Mouse (Mus musculus) heart, embryonic 16.5 days (tissue): ENCODE results near the gene Ostm1. TPM values are rescaled to one million over a fixed set of nuclear protein-coding genes. Genes with fewer than 3 reads are reported as not detected.

Experiments
- ATAC-seq: fragments of 200-750 bp; cut with Nextera tagmentation; replicated peaks from 2 replicates; pipeline ENCODE4 v1.8.0; 2017; ENCODE audit warnings: moderate number of reproducible peaks; ENCODE audit not compliant: insufficient read depth, low FRiP score; ENCODE audit errors: extremely low read depth
- H3K27ac ChIP-seq: fragments of 300-500 bp; sonication (generic); 2 replicates; pipeline ENCODE4 v1.5.1; 2014; ENCODE audit warnings: mild to moderate bottlenecking, low read length, control low read depth, moderate library complexity
- H3K27me3 ChIP-seq: fragments of 300-500 bp; sonication (generic); 2 replicates; pipeline ENCODE4 v1.6.1; 2014; ENCODE audit warnings: low read length, mixed read lengths; ENCODE audit not compliant: control insufficient read depth, insufficient read depth
- H3K36me3 ChIP-seq: fragments of 300-500 bp; sonication (generic); 2 replicates; pipeline ENCODE4 v1.6.1; 2014; ENCODE audit not compliant: control insufficient read depth, insufficient read depth
- H3K4me1 ChIP-seq: fragments of 300-500 bp; sonication (generic); 2 replicates; pipeline ENCODE4 v1.6.1; 2014; ENCODE audit warnings: low read length, mixed read lengths; ENCODE audit not compliant: control insufficient read depth, insufficient read depth
- H3K4me2 ChIP-seq: fragments of 300-500 bp; sonication (generic); 2 replicates; pipeline ENCODE4 v1.6.1; 2014; ENCODE audit warnings: low read depth, mild to moderate bottlenecking, control low read depth, low read length
- H3K4me3 ChIP-seq: fragments of 300-500 bp; sonication (generic); 2 replicates; pipeline ENCODE4 v1.5.1; 2014; ENCODE audit warnings: mild to moderate bottlenecking, control low read depth, low read length
- H3K9ac ChIP-seq: fragments of 300-500 bp; sonication (generic); 2 replicates; pipeline ENCODE4 v1.6.1; 2014; ENCODE audit warnings: low read length, control low read depth
- H3K9me3 ChIP-seq: fragments of 300-500 bp; sonication (generic); replicated peaks from 2 replicates; pipeline ENCODE4 v1.6.1; 2016; ENCODE audit warnings: low read length; ENCODE audit not compliant: control insufficient read depth
- WGBS: fragments of 180-500 bp; shearing (Covaris S2); extraction: QIAGEN DNeasy Blood & Tissue Kit; methylation state at CpG from one replicate; pipeline ENCODE4 v1.1.7; 2014; 5-methylcytosine and 5-hydroxymethylcytosine counted together
- polyA plus RNA-seq: library from polyadenylated mRNA; unstranded; fragments of >200 nt; fragmentation: Nextera tagmentation; extraction: Ambion mirVana; gene quantifications from 2 replicates; pipeline ENCODE4 v1.2.1, GENCODE M21; 2015

Ostm1 gene
- polyA plus RNA-seq, 1 experiment from 2014 or later: 24.0 TPM

DNA sequence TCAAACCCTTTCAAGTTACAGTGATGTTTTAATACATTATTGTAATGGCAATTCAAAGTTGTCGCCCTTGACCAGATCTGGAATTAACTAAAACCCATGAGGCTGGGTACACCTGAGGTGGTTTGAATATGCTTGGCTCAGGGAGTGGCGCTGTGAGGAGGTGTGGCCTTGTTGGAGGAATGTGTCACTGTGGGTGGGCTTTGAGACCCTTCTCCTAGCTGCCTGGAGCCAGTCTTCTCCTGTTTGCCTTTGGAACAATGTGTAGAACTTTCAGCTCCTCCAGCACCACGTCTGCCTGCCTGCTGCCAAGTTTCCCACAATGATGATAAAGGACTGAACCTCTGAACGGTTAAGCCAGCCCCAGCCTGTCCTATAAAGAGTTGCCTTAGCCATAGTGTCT lies 62.7 kb downstream of the Ostm1 start:
- no peak for ATAC-seq
- Histone ChIP-seq H3K4me2 (no peak overlapping the region), H3K4me3 (no peak overlapping the region), H3K9ac (no peak overlapping the region), H3K4me1 (no peaks in the 10 kb centered on the region), H3K27ac (no peak overlapping the region), H3K36me3 (no peaks in the 10 kb centered on the region), H3K9me3 (peaks cover 3% of the 10 kb centered on the region; the same call in 1 of the 2 replicates), H3K27me3 (no peaks in the 10 kb centered on the region)
- WGBS: 41% methylated on average over 4 of the region's 4 CpGs

DNA sequence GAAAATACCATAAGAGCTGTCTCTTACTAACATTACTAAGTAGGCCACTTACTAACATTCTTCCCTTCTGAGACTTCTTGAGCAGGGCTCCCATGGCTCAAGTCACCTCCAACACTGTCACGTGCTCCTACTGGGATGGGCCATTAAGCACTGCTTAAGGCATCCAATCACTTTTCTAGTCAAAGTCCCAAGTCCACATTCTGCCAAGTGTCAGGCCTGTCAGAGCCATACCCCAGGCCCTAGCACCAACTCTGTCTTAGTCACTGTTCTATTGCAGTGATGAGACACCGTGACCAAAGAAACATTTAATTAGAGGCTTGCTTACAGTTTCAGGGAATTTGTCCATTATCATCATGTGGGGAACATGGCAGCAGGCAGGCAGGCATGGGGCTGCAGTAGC lies 78.3 kb downstream of the Ostm1 start:
- Histone ChIP-seq H3K4me3 (no peak overlapping the region), H3K27ac (no peak overlapping the region), H3K9ac (no peak overlapping the region), H3K36me3 (no peaks in the 10 kb centered on the region), H3K4me1 (no peaks in the 10 kb centered on the region), H3K9me3 (no peaks in the 10 kb centered on the region), H3K4me2 (no peak overlapping the region), H3K27me3 (no peaks in the 10 kb centered on the region)
- no peak for ATAC-seq
- WGBS: 68% methylated on average over 2 of the region's 2 CpGs

DNA sequence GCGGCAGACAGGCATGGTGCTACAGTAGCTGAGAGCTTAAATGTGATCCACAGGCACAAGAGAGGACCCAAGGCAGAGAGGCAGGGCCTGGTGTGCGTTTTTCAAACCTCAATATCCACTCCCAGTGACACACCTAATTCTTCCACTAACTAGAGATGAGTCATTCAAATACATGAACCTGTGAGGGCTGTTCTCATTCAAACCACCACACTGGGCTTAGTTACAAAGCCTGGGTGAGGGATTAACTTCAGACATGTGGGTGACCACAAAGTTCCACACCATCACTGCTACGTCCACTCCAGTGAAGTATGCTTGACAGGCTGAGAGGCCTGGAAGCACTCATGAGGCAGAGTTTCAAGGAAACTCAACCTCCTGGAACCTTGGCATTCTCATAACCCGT lies 86.3 kb downstream of the Ostm1 start:
- no peaks in the 10 kb centered on the region for H3K4me1 ChIP-seq
- H3K9ac ChIP-seq: no peak overlapping the region
- H3K27me3 ChIP-seq: no peaks in the 10 kb centered on the region
- no peak overlapping the region for H3K4me3 ChIP-seq
- H3K36me3 ChIP-seq: no peaks in the 10 kb centered on the region
- H3K9me3 ChIP-seq: 0 out of 2 replicates have a peak, but pooled peaks cover 2% of the 10 kb centered on the region
- H3K4me2 ChIP-seq: no peak overlapping the region
- no peak for ATAC-seq
- H3K27ac ChIP-seq: no peak overlapping the region
- WGBS: 85% methylated on average over 4 of the region's 4 CpGs

DNA sequence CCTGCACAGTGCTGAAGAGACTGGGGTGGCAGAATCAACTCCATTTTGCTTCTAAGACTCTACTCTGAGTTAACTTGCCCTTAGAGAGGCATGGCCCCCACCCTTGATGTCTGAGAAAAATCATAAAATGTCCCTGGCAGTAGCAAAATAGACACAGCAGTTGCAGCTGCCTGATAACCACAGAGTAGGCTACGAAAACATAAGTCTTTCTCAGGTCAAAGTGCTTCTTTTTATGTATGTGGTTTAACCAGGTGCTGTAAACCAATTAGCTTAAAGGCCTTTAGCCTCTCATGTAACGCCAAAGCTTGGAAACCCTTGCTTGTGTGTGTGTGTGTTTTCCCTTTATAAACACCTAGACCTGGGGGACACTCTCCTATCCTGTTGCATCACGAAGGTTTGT lies 89.2 kb downstream of the Ostm1 start:
- Histone ChIP-seq H3K36me3 (no peaks in the 10 kb centered on the region), H3K9me3 (0 out of 2 replicates have a peak, but pooled peaks cover 2% of the 10 kb centered on the region), H3K4me1 (no peaks in the 10 kb centered on the region), H3K4me3 (no peak overlapping the region), H3K27ac (no peak overlapping the region), H3K4me2 (no peak overlapping the region), H3K27me3 (peaks cover 2% of the 10 kb centered on the region; the same call in 1 of the 2 replicates), H3K9ac (no peak overlapping the region)
- 68% methylated on average over 3 of the region's 3 CpGs for WGBS
- no peak for ATAC-seq

DNA sequence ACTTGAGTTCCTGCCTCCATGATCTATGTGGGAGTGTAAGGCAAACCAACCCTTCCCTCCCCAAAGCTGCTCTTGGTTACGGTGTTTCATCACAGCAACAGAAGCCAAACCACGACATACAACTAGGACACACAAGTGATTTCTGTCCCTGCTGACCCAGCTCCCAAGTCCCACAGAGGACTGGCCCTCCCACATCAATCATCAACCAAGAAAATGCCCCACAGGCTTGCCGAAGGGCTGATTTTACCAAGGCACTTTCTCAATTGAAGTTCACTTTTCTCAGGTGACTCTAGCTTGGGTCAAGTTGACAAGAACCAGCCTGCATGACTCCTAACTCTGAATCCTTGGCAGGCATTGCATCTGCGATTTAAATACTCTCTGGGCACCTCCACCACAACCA lies 91.9 kb downstream of the Ostm1 start:
- Histone ChIP-seq H3K9ac (no peak overlapping the region), H3K4me3 (no peak overlapping the region), H3K36me3 (no peaks in the 10 kb centered on the region), H3K27me3 (peaks cover 2% of the 10 kb centered on the region; the same call in 1 of the 2 replicates), H3K27ac (no peak overlapping the region), H3K9me3 (no peaks in the 10 kb centered on the region), H3K4me1 (peaks cover 8% of the 10 kb centered on the region), H3K4me2 (no peak overlapping the region)
- ATAC-seq: no peak
- 73% methylated on average over 4 of the region's 4 CpGs for WGBS

DNA sequence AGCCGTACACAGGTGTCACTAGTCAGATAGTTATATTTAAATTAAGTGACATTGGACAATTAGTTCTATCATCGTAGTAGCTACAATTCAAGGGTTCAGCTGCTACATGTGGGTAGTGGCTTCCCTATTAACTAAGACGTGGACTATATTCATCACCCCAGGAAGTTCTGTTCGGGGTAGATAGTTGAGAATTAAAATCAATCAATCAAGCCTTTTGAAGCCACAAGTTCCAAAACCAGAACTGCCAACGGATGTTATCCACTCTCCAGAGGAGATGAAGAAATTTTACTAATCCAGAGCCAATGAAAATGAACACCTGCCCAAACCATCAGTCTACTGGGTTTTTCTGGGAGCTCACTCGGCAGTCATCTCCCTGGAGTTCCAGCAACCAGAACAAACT lies 94.7 kb downstream of the Ostm1 start:
- no peak overlapping the region for H3K27ac ChIP-seq
- H3K4me3 ChIP-seq: peak overlapping the region; percentile 92
- H3K27me3 ChIP-seq: peaks cover 2% of the 10 kb centered on the region; the same call in 1 of the 2 replicates
- no peaks in the 10 kb centered on the region for H3K9me3 ChIP-seq
- ATAC-seq: no peak
- H3K4me1 ChIP-seq: peaks cover 8% of the 10 kb centered on the region
- peak overlapping the region; percentile 70 for H3K4me2 ChIP-seq
- H3K36me3 ChIP-seq: peaks cover 3% of the 10 kb centered on the region; the same call in 1 of the 2 replicates
- whole genome bisulfite sequencing: 48% methylated on average over 6 of the region's 6 CpGs
- peak overlapping the region; percentile 66 for H3K9ac ChIP-seq

DNA sequence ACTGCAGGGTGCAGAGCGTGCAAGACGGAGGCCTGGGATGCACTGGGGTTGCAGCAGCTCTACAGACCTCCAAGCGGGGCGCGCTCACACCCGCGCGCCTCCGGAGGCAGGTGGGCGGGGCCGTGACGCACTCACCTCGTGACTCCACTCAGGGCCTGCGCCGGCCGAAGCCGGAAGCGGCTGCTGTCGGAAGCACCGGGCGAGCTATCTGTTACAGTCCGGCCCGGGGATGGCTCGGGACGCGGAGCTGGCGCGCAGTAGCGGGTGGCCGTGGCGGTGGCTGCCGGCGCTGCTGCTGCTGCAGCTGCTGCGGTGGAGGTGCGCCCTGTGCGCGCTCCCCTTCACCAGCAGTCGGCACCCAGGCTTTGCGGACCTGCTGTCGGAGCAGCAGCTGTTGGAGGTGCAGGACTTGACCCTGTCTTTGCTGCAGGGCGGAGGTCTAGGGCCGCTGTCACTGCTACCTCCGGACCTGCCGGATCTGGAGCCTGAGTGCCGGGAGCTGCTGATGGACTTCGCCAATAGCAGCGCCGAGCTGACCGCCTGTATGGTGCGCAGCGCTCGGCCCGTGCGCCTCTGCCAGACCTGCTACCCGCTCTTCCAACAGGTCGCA lies 95.2 kb downstream of the Ostm1 start:
- peaks cover 8% of the 10 kb centered on the region for H3K4me1 ChIP-seq
- H3K4me2 ChIP-seq: peak overlapping the region; percentile 70
- peak overlapping the region; percentile 85 for H3K9ac ChIP-seq
- WGBS: under 1% methylated on average over 56 of the region's 56 CpGs
- peak overlapping the region; percentile 92 for H3K4me3 ChIP-seq
- H3K27me3 ChIP-seq: peaks cover 2% of the 10 kb centered on the region; the same call in 1 of the 2 replicates
- H3K9me3 ChIP-seq: no peaks in the 10 kb centered on the region
- ATAC-seq: peak; percentile 97
- H3K27ac ChIP-seq: peak overlapping the region; percentile 65
- H3K36me3 ChIP-seq: peaks cover 6% of the 10 kb centered on the region; the same call in 1 of the 2 replicates

DNA sequence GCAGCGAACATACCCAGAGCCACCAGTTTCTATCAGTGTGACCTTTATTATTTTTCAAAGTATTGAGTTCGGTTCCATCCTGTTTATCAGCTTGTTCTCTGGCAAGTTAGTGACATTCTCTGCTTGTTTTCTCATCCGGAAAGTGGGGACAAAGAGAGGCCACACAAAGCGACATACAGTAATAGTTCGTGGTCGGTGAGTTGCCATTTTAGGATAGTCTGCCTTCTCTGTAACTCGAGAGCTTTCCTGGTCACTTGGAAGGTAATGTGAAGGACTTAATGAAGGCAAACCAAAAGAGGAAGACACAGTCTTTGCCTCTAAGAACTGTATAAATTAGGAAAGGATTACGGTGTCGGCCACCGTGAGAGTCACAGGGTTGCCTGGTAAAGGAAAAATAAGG lies 96.0 kb downstream of the Ostm1 start:
- H3K27ac ChIP-seq: no peak overlapping the region
- ATAC-seq: no peak
- H3K9ac ChIP-seq: peak overlapping the region; percentile 85
- peaks cover 8% of the 10 kb centered on the region for H3K4me1 ChIP-seq
- peaks cover 13% of the 10 kb centered on the region; the same call in 1 of the 2 replicates for H3K36me3 ChIP-seq
- 12% methylated on average over 10 of the region's 10 CpGs for WGBS
- H3K9me3 ChIP-seq: no peaks in the 10 kb centered on the region
- H3K4me2 ChIP-seq: peak overlapping the region; percentile 70
- H3K27me3 ChIP-seq: peaks cover 2% of the 10 kb centered on the region; the same call in 1 of the 2 replicates
- H3K4me3 ChIP-seq: peak overlapping the region; percentile 92

DNA sequence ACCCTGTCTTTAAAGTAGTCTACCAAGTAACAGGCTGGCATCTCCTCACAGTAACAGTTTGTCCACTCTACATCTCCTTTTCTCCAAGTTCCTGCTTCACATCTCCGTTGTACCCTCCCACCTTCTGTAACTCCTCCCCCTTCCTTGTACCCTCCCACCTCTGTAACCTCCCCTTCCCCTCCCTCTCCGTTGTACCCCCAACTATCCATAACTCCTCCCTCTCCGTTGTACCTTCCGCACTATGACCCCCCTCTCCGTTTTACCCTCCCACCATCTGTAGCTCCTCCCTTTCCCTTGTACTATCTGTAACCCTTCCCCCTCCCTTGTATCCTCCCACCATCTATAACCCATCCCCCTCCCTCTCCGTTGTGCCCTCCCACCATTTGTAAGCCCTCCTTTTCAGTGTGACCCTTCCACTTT lies 97.0 kb downstream of the Ostm1 start:
- no peak overlapping the region for H3K4me3 ChIP-seq
- ATAC-seq: no peak

More for the DNA sequence above, 97.0 kb downstream of the Ostm1 start:
- H3K4me1 ChIP-seq: peaks cover 8% of the 10 kb centered on the region
- WGBS: 16% methylated on average over 6 of the region's 6 CpGs
- peak overlapping the region; percentile 70 for H3K4me2 ChIP-seq
- no peak overlapping the region for H3K9ac ChIP-seq
- H3K27ac ChIP-seq: no peak overlapping the region
- no peaks in the 10 kb centered on the region for H3K9me3 ChIP-seq
- peaks cover 13% of the 10 kb centered on the region; the same call in 1 of the 2 replicates for H3K36me3 ChIP-seq
- no peaks in the 10 kb centered on the region for H3K27me3 ChIP-seq
